Mouse (Mus musculus) limb, embryonic 14.5 days (tissue): Measurements from ENCODE around the gene Fam177a. TPM values are rescaled to one million over a fixed set of nuclear protein-coding genes. Genes with fewer than 3 reads are reported as not detected.
"Not testable (repeated sequence)": the region's sequence is repeated elsewhere in the genome, so short reads cannot be mapped to it uniquely, and the experiment has no call there.

ENCODE experiments used
- ATAC-seq: fragments of 200-750 bp; cut with Nextera tagmentation; 2 replicates; pipeline ENCODE4 v1.8.0; 2017; ENCODE audit warnings: low read depth, moderate number of reproducible peaks, moderate TSS enrichment; ENCODE audit not compliant: low FRiP score
- DNase-seq: peaks from one replicate; pipeline ENCODE4 v3.0.0-alpha.2; 2015; ENCODE audit warnings: low spot score
- H3K27ac ChIP-seq: fragments of 300-500 bp; sonication (generic); replicated peaks from 2 replicates; pipeline ENCODE4 v1.5.1; 2014; ENCODE audit warnings: low read depth, mild to moderate bottlenecking, low read length, moderate library complexity, mixed read lengths
- H3K27me3 ChIP-seq: fragments of 300-500 bp; sonication (generic); 2 replicates; pipeline ENCODE4 v1.6.1; 2014; ENCODE audit warnings: low read length, mixed read lengths; ENCODE audit not compliant: control insufficient read depth, insufficient read depth
- H3K36me3 ChIP-seq: fragments of 300-500 bp; sonication (generic); 2 replicates; pipeline ENCODE4 v1.6.1; 2014; ENCODE audit warnings: mild to moderate bottlenecking, low read length, moderate library complexity, mixed read lengths; ENCODE audit not compliant: control insufficient read depth, insufficient read depth
- H3K4me1 ChIP-seq: fragments of 300-500 bp; sonication (generic); 2 replicates; pipeline ENCODE4 v1.6.1; 2014; ENCODE audit warnings: antibody characterized with exemption, low read length, mixed read lengths; ENCODE audit not compliant: control insufficient read depth, insufficient read depth
- H3K4me2 ChIP-seq: fragments of 300-500 bp; sonication (generic); replicated peaks from 2 replicates; pipeline ENCODE4 v1.6.1; 2014; ENCODE audit warnings: low read depth, mild to moderate bottlenecking, low read length, moderate library complexity; ENCODE audit not compliant: severe bottlenecking
- H3K4me3 ChIP-seq: fragments of 300-500 bp; sonication (generic); replicated peaks from 2 replicates; pipeline ENCODE4 v1.5.1; 2014; ENCODE audit warnings: low read length
- H3K9ac ChIP-seq: fragments of 300-500 bp; sonication (generic); 2 replicates; pipeline ENCODE4 v1.6.1; 2014; ENCODE audit warnings: mild to moderate bottlenecking, low read depth, low read length, moderate library complexity; ENCODE audit not compliant: severe bottlenecking
- H3K9me3 ChIP-seq: fragments of 300-500 bp; sonication (generic); 2 replicates; pipeline ENCODE4 v1.6.1; 2016; ENCODE audit warnings: low read length; ENCODE audit not compliant: control insufficient read depth
- WGBS: fragments of 180-500 bp; shearing (Covaris S2); extraction: QIAGEN DNeasy Blood & Tissue Kit; methylation state at CpG from one replicate; pipeline ENCODE4 v1.1.7; 2014; 5-methylcytosine and 5-hydroxymethylcytosine counted together
- polyA plus RNA-seq, 2 experiments: library from polyadenylated mRNA; depleted of rRNA in 1 of 2; stranded (reverse) in 1 of 2; unstranded in 1 of 2; fragments of >200 nt; fragmentation: Nextera tagmentation in 1 of 2; extraction: Ambion mirVana in 1 of 2; gene quantifications; 2 replicates each; pipeline versions ENCODE4 v1.2.1 to v1.2.3; 2012 to 2014

The Fam177a gene
- polyA plus RNA-seq, 2 experiments = 9.5 to 17.5 TPM

DNA sequence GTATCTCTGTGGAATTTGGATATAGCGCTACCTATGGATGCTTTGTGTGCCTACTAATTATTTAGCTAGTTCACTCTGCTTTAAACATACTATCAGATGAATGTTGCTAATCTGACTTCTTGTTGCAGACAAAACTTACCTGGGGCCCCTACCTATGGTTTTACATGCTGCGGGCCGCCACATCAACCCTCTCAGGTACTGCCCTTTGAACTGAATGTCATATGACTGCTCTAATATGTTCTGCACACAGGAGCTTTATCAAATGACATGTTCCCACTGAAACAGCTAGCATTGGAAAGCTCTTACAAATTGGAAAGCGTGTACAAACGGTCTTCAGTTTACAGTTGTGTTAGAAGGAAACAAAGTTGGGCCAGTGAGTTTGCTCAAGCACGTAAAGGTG lies 11.3 kb downstream of the Fam177a start:
- H3K4me2 ChIP-seq, ATAC-seq, H3K27ac ChIP-seq, H3K27me3 ChIP-seq, DNase-seq, H3K4me1 ChIP-seq, H3K36me3 ChIP-seq, H3K9ac ChIP-seq, H3K9me3 ChIP-seq, H3K4me3 ChIP-seq: not testable (repeated sequence)
- no CpG with 5 or more reads among the region's 6 CpGs for WGBS

DNA sequence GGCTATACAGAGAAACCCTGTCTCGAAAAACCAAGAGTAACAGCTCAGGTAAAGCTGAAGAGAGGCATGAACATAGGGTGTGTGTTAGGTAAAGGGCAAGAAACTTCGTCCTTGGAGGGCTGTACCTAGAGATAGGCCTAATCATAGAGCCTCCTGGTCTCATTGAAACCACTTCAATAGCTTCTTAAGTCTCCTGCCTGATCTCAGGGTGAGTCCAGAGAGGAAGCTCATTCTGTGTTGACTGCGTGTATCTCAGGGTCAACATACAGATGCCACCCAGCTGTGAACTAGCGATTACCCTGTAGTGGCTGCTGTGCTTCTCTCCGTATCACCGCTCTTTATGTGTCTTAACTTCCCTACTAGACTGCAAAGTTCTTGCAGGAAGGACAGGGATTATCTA lies 13.6 kb downstream of the Fam177a start:
- H3K27ac ChIP-seq, ATAC-seq, H3K9ac ChIP-seq, H3K27me3 ChIP-seq, H3K4me2 ChIP-seq, H3K36me3 ChIP-seq, DNase-seq, H3K4me3 ChIP-seq, H3K9me3 ChIP-seq, H3K4me1 ChIP-seq: not testable (repeated sequence)
- WGBS = no CpG with 5 or more reads among the region's 6 CpGs

DNA sequence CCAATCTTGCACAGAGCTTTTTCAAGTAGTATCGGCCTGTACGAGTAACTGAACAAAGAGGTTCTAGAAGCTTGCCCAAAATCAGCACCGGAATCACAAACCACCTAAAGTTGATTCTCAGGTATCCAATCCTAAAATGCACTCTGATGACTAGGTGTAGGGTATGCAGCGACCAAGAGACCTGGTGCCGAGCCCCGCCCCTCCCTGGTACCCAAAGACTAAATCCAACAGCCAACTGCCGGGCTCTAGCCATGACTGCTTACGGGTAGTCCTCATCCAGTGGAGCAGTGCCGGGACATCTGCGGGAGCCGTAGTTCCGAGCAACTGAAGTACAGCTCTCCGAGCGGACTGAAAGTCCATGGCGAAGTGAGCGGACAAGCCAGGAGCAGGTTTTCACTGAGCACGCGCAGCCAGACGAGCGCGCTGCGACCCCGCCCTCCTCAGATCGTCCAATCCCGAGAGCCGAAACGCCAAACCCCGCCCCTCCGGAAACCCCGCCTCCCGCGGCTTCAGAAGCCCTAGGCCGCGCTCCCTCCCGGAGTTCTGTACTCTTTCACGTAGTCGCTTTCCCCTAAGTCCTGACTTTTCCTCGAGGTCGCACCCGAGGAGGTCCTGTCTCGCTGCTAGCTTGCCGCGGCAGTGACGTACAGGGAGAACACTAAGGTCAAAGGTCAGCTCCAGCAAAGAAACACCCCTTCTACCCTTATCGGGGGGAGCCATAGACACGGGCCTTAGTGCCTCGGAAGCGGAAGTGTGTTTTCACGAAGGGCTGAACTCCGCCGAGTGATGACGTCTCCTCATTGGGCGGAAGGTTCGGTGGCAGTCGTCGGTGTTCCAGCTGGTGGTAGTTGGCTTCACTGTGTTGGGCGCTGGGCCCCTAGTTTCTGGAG lies 30.5 kb downstream of the Fam177a start, which contains the start of gene Srp54b:
Gene Srp54b, plus strand, starts transcription at position 546 of the 890 bp plus-strand sequence.
- ATAC-seq = peak; percentile 97
- not testable (repeated sequence) for H3K4me1 ChIP-seq, H3K4me2 ChIP-seq, H3K27me3 ChIP-seq, H3K27ac ChIP-seq, DNase-seq, H3K9ac ChIP-seq, H3K36me3 ChIP-seq, H3K9me3 ChIP-seq
- 0 out of 2 replicates have a peak within 1 kb of the TSS, but pooled peaks have one; percentile 14 for H3K4me3 ChIP-seq
- no CpG with 5 or more reads among the region's 57 CpGs for WGBS

DNA sequence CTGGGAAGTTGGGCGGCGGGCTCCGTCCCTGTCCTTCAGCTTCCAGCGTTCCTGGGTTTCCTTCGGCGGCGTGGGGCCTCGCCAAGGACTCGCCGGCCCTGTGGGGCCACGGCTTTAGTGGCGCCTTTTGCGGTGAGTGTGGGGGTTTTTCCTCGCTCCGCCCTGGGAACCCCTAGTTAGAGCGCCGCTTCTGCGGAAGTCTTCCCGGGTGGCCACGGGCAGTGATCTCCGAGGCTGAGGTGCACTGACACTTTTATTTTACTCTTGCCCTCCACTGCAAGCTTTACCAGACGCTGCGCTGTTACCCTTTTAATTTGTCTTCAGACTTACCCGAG lies 31.1 kb downstream of the Fam177a start:
- H3K27ac ChIP-seq, H3K9me3 ChIP-seq, H3K4me1 ChIP-seq, H3K27me3 ChIP-seq, H3K4me2 ChIP-seq, DNase-seq, H3K9ac ChIP-seq, H3K36me3 ChIP-seq: not testable (repeated sequence)
- 0% methylated on average over 7 of the region's 24 CpGs for WGBS
- 0 out of 2 replicates have a peak overlapping the region, but pooled peaks have one; percentile 14 for H3K4me3 ChIP-seq
- ATAC-seq = peak; percentile 42

DNA sequence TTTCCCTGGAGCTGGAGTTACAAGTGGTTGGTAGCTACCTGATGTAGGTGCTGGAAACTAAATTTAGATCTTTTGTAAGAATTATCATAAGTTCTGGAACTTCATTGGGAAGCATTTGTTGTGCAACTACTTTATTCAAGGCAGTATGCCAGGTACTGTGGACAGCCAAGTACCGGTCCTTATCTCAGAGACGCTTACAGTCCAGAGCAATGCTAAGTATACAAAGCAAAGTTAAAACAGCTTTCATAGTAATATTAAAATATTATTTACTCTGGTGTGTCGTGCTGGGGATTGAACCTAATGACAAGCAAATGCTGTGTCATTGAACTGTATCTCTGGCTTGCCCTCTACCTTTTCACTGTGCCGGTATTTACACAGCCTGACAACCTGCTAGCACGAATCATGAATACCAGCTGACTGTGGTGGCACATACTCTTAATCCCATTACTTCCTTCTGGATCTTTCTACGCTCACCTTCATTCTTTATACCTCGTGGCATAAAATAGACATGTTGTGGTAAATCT lies 42.8 kb downstream of the Fam177a start:
- not testable (repeated sequence) for H3K27me3 ChIP-seq, H3K4me1 ChIP-seq, DNase-seq, H3K9ac ChIP-seq, H3K9me3 ChIP-seq, H3K4me3 ChIP-seq, H3K36me3 ChIP-seq, H3K4me2 ChIP-seq, H3K27ac ChIP-seq, ATAC-seq
- WGBS = no CpG with 5 or more reads among the region's 7 CpGs

DNA sequence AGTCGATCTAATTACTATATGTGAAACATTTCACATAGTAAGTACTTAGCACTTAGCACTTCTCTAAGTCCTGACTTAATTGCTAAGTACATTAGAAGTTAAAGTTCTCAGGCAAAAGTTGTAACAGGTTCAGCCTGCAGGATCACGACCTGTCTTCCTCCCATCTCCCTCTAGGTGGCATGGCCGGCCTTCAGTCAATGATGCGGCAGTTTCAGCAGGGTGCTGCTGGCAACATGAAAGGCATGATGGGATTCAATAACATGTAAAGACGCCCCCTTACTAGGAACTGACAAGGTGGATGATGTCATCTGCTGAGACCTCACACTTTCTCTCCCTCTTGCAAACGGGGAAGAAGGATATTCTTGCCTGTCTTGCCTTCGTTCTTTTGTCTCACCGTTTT lies 63.4 kb downstream of the Fam177a start:
- H3K4me1 ChIP-seq, H3K36me3 ChIP-seq: not testable (repeated sequence)

DNA sequence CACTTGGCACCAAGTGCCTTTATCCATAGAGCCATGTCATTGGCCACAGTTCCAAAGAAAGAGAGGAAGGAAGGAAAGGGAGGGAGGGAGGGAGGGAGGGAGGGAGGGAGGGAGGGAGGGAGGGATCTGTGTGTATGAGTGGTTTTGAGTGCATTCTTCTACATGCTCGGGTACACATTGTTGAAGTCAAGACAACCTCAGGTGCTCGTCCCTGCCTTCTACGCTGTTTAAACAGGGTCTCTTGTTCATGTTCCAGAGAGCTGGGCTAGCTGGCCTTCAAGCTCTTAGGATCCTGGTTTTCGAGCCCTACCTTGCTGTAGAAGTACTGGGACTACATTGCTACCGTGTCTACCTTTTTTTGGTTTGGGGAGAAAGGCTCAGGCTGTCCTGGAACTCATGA lies 64.9 kb downstream of the Fam177a start:
- not testable (repeated sequence) for H3K4me1 ChIP-seq, DNase-seq, H3K4me2 ChIP-seq, H3K9ac ChIP-seq, H3K27me3 ChIP-seq, H3K27ac ChIP-seq, ATAC-seq, H3K9me3 ChIP-seq, H3K36me3 ChIP-seq, H3K4me3 ChIP-seq
- no CpG with 5 or more reads among the region's 5 CpGs for WGBS

More for the DNA sequence above, 63.4 kb downstream of the Fam177a start:
- WGBS = no CpG with 5 or more reads among the region's 8 CpGs
- not testable (repeated sequence) for H3K27me3 ChIP-seq, H3K9me3 ChIP-seq, H3K9ac ChIP-seq, H3K4me2 ChIP-seq, H3K4me3 ChIP-seq, ATAC-seq, DNase-seq, H3K27ac ChIP-seq
